Mouse (Mus musculus) ES-E14 (cell line): ENCODE data around the gene C2cd2.

ENCODE experiments used
- CHD2 ChIP-seq: IDR thresholded peaks from 2 replicates; pipeline ENCODE4 v1.6.1; 2014; ENCODE audit warnings: mild to moderate bottlenecking, low read depth, low read length, inconsistent platforms
- HCFC1 ChIP-seq: IDR thresholded peaks from 2 replicates; pipeline ENCODE4 v1.6.1; 2012; ENCODE audit warnings: low read length, inconsistent platforms, borderline replicate concordance; ENCODE audit not compliant: insufficient read depth
- MAFK ChIP-seq: IDR thresholded peaks from 2 replicates; pipeline ENCODE4 v1.6.1; 2014; ENCODE audit warnings: mild to moderate bottlenecking, low read depth, low read length, inconsistent platforms; ENCODE audit not compliant: insufficient read depth
- ZC3H11A ChIP-seq: IDR thresholded peaks from 2 replicates; pipeline ENCODE4 v1.6.1; 2012; ENCODE audit warnings: low read depth, mild to moderate bottlenecking, inconsistent platforms, low read length, borderline replicate concordance

DNA sequence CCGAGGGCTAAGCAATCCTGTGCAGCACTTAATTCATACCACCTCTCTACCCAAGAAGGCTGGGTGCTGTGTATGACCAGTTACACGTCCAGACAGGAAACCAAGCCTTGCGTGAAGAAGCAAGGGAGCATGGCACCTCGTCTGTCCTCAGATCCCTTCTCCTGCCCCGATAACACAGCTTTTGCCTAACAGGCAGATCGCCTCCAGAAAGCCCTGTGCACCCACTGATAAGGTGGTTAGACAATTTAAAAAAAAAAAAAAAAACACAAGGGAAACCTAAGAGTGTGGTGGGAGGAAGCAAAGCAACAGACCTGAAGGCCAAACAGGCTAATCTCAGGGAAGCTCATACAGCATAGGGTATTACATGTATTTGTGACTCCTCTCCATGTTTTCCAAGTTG, 54.9 kb downstream of the C2cd2 start:
- TF ChIP-seq CHD2 (no peak), HCFC1 (no peak), ZC3H11A (no peak), MAFK (no peak)
